Mouse (Mus musculus) left cerebral cortex, adult 2 months (tissue): ENCODE results near the gene Tmem131. TPM values are rescaled to one million over a fixed set of nuclear protein-coding genes. Genes with fewer than 3 reads are reported as not detected.
A peak's percentile ranks its signal among the peaks of the same experiment; 100 is the strongest.

ENCODE experiments used
- DNase-seq, 2 experiments: peaks; one replicate each; pipeline ENCODE4 v3.0.0; 2021 to 2022; ENCODE audit warnings: low spot score in 2 of 2, mixed read lengths in 1 of 2; ENCODE audit errors: extremely low spot score in 1 of 2
- H3K27ac ChIP-seq: fragments of 200-600 bp; 2 replicates; pipeline ENCODE4 v1.8.1; 2022
- H3K4me3 ChIP-seq: fragments of 200-600 bp; 2 replicates; pipeline ENCODE4 v1.8.1; 2022
- CTCF ChIP-seq: fragments of 200-600 bp; IDR thresholded peaks from 2 replicates; pipeline ENCODE4 v1.8.1; 2022; ENCODE audit warnings: antibody characterized with exemption, mild to moderate bottlenecking, moderate library complexity
- intact Hi-C: fragments of 180-260 bp; cut with DNase I; formaldehyde crosslinking; loops from one replicate; pipeline ENCODE4 v1.15.1; 2025
- total RNA-seq, 2 experiments: library from RNA; stranded (reverse); gene quantifications; 2 replicates each; pipeline ENCODE4 v1.2.3; 2021

Gene Tmem131
- total RNA-seq, 2 experiments from 2014 or later, result 53.6 to 61.1 TPM

- no peak for DNase-seq
- no peak overlapping the region for H3K27ac ChIP-seq
- no peak for TF ChIP-seq CTCF
- intact Hi-C loops, result no loop called here
- H3K4me3 ChIP-seq, result no peak overlapping the region
Measured at GRCm38 (mm10) chr1:36925781-36926180, 17.7 kb downstream of the Tmem131 start.

DNA sequence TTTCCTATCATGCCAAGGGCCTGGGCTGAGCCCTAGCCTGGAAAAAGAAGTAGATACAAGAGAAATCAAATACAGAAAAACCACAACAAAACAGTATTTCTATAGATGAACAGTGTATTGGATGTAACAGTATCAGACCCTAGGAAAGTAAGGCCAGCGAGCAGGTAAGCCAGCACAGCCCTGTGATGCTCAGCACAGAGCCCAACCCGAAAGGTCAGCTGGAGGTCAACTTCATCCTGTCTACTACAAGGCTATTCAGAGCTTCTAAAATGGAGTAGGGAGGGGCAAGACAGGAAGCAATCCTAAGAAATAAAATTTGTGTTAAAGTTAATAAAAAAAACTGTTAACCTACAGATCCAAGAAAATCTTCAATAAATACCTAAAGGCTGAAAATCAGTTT is 18.6 kb downstream of the Tmem131 start:
- H3K4me3 ChIP-seq, result no peak overlapping the region
- TF ChIP-seq CTCF, result no peak
- intact Hi-C loops, result no loop called here
- DNase-seq, result no peak
- no peak overlapping the region for H3K27ac ChIP-seq

GRCm38 (mm10) chr1:36923911-36924310 is 19.6 kb downstream of the Tmem131 start:
- Histone ChIP-seq H3K27ac (no peak overlapping the region), H3K4me3 (no peak overlapping the region)
- no peak for DNase-seq
- no peak for TF ChIP-seq CTCF
- intact Hi-C loops, result no loop called here

- no peak for TF ChIP-seq CTCF
- Histone ChIP-seq H3K27ac (no peak overlapping the region), H3K4me3 (no peak overlapping the region)
- DNase-seq, result no peak
- intact Hi-C loops, result no loop called here
Measured at GRCm38 (mm10) chr1:36922623-36923421, 20.6 kb downstream of the Tmem131 start.

DNA sequence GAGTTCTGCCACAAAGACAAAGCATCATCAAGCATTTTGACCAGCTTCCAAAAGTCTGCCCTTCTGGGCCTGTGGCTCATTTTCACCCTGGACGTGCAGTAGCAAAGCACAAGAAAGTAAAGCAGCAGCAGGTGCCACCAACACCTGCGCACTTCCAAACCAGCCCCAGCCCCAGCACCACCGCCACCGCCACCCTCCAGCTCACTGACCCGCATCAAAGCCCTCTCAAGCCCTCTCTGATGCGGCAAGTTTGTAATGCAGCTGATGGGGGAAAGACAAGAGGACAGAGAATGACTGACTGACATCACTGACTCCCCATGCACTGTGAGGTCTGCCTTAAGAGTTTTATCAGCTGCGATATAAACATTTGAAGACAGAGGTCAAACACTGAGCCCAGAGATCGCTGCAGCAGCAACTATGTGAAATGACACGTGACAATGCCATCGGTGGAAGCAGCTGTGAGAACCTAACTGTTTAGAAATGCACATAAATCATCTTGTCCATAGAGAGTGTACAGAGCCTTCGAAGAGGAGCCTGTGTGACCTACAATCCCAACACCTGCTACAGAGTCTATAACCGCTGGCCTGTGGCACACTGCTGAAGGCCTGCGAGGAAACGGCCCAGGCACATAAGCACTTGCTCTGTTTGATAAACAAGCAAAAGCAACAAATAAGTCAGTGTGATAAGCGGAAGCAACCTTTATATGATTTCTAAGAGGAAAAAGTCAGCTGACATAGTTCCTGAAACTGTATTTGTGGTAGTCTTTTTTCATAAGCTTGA is 21.7 kb downstream of the Tmem131 start:
- no peak for TF ChIP-seq CTCF
- no peak overlapping the region for H3K4me3 ChIP-seq
- intact Hi-C loops, result no loop called here
- H3K27ac ChIP-seq, result no peak overlapping the region; the same call in 1 of the 2 replicates
- no peak for DNase-seq

GRCm38 (mm10) chr1:36920726-36921125 is 22.7 kb downstream of the Tmem131 start:
- no peak overlapping the region for H3K4me3 ChIP-seq

DNA sequence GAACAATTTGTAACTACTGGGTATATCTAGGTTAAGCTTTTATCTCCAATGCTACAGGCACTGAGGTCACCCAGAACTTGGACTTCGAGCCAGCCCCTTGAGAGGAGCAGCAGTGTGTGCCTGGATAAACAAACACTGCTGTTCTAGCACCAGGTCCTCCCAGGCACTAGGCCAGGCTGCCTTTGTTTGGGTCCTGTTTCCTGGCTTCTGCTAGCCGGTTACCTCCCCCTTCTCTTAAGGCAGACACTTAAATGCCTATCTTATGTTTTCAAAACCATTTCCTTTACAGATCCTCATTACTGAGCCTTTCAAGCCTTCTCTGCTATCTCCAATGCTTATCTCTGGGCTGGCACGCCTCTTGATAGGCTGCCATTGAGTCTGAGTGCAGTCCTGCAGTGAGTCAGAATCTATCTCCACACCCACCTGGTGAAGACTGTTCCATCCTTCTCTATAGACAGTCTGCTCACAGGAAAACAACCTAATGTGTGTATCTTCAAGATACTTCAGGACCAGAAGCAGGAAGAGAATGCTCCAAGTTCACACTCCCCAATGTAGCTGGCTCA is 23.2 kb downstream of the Tmem131 start:
- intact Hi-C loops, result no loop called here
- no peak overlapping the region for H3K4me3 ChIP-seq
- peak overlapping the region; percentile 42; the same call in 1 of the 2 replicates for H3K27ac ChIP-seq
- TF ChIP-seq CTCF, result no peak
- DNase-seq, result no peak

More at GRCm38 (mm10) chr1:36920726-36921125, 22.7 kb downstream of the Tmem131 start:
- TF ChIP-seq CTCF, result no peak
- DNase-seq, result no peak
- intact Hi-C loops, result no loop called here
- peak overlapping the region; percentile 42; the same call in 1 of the 2 replicates for H3K27ac ChIP-seq

DNA sequence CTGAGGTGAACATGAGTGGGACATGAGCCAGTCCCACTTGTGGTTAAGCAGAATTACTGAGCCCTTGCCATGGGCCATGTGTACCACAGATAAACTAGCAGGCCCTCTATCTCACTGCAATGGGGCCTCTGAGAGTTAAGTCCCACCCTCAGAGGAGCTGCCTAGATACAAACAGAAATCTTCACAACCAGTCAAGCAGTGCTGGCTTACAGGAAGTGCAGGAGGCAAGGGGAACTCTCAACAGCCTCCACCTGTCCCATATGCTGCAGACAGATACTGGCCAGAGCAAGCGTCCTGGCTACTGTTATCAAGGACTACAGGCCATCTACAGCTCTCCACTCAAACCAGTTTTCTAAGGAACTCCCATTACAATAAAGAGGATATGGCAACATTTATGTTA is 23.7 kb downstream of the Tmem131 start:
- no peak overlapping the region for H3K4me3 ChIP-seq
- TF ChIP-seq CTCF, result no peak
- H3K27ac ChIP-seq, result peak overlapping the region; percentile 67
- no peak for DNase-seq
- intact Hi-C loops, result no loop called here

GRCm38 (mm10) chr1:36917423-36917822 is 26.0 kb downstream of the Tmem131 start:
- Histone ChIP-seq H3K27ac (peak overlapping the region; percentile 24; the same call in 1 of the 2 replicates), H3K4me3 (no peak overlapping the region)
- DNase-seq, result no peak
- intact Hi-C loops, result no loop called here
- no peak for TF ChIP-seq CTCF

DNA sequence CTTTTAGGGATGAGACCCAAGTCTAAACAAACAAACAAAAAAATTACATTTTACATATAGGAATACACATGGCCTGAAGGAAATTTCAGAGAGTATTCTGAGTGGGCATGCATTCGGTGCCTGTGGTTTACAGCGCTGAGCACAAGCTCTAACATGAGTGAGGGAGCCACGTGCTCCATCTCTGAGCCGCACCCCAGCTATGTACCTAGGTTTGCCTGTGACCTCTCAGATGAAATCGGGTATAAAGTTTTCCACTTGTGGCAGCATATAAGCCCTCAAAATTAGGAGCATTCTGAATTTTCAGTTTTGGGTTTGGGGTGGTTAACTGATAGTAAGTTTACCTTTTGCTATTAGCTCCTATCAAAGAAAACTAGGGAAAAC is 28.3 kb downstream of the Tmem131 start:
- intact Hi-C loops, result no loop called here
- Histone ChIP-seq H3K4me3 (no peak overlapping the region), H3K27ac (no peak overlapping the region; the same call in 1 of the 2 replicates)
- TF ChIP-seq CTCF, result no peak
- DNase-seq, result no peak

DNA sequence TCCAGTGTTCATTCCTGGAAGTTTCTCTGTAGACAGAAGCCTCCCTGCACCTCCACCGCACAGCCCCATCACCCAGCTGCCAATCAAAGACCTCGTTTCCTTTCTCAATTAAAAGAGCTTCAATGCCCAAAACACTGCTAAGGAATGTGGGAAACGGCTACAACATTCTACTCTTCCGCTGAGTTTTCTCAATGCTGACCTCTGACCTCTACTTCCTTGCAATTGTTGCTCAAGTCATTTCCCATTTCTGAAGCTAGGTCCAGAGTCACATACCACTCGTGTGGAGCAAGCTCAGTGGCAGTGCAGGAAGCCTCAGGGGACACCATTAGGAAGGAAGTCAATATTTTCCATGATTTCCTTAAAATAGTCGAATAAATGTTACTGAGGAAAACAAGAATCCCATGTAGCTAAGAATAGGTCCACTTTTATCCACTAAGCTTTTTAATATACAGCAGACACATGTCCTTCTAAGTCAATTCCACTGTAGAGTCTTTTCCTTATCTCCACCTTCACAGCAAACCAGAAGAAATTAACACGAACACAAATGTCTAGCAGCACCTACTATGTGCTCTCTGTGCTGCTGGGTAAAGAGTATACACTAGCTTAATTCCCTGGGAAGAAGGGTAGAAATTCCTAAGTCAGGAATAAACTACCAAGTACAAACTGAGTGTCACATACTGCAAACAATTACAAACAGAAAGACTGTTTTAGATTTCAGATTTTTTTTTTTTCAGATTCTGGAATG is 28.8 kb downstream of the Tmem131 start:
- H3K27ac ChIP-seq, result no peak overlapping the region; the same call in 1 of the 2 replicates
- intact Hi-C loops, result no loop called here

DNA sequence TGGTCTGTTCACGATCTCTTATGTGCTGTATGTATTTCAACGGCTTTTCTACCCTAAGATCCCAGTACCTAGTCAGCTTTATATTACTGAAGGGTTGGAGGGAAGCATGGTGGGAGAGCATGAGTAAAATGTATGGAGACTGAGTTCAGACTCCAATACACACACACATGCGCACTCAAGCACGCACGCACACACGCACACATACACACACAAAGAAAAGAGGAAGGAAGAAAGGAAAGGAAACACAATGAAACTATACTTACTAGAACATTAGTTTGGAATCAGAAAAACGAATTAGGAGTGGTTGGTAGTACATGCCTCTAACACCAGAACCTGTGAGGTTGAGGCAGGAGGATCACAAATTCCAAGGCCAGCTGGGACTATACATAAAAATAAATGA is 29.7 kb downstream of the Tmem131 start:
- DNase-seq, result no peak
- no peak for TF ChIP-seq CTCF
- intact Hi-C loops, result no loop called here
- H3K4me3 ChIP-seq, result no peak overlapping the region
- H3K27ac ChIP-seq, result no peak overlapping the region

More for the DNA sequence above, 28.8 kb downstream of the Tmem131 start:
- H3K4me3 ChIP-seq, result no peak overlapping the region
- DNase-seq, result no peak
- no peak for TF ChIP-seq CTCF
